Mouse (Mus musculus) ovary, adult 18-20 months (tissue): ENCODE measurements around the gene Slc12a9.

ENCODE experiments used
- DNase-seq: peaks from one replicate; pipeline ENCODE4 v3.0.0; 2022; ENCODE audit warnings: low spot score, mixed read lengths

Gene Slc12a9

DNA sequence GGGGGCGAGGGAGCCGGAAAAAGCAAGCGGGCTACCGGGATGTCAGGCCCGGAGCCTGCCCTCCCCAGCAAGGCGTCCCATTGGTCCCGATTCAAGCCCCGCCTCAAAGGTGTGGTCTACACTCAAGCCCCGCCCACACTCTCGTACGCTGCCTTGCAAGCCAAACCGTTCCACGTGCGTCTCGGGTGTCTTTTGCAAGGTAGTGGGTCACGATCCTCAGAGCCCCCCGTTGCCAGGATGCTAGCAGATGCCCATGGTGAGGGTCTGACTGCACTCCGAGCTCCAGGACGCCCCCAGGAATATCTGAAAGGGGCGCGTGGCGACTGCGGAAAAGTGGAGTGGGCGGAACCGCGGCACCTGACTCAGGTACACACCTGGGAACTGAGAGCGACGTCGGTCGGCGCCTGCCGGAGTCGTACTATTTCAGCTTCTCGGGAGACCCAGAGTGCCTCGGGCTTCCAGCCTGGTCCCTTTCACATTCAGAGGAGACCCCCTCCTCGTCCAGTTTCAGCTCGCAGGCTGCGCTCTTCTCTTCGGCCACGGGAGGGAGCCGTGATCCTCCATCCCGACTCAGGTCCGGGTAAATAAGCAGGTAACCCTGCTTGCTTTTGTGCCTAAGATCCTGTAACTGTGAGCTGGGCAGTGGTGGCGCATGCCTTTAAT, at the start of gene Slc12a9:
Slc12a9 (minus strand) TSS at position 86 of the 663 bp plus-strand sequence.
- peak; percentile 87 for DNase-seq

DNA sequence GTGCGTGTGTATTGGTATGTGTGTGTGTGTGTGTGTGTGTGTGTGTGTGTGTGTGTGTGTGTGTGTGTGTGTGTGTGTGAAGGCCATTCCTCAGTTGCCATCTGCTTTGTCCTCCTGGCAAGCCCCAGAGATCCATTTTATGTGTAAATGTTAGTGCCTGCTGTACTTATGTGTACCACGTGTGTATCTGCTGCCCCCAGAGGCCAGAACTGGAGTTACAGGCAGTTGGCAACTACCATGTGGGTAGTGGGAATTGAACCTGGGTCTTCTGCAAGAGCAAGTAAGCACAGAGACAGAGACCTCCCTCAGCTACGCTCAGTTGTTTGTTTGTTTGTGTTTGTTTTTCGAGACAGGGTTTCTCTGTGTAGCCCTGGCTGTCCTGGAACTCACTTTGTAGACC, 47.8 kb upstream of the Slc12a9 start:
- DNase-seq: no peak

DNA sequence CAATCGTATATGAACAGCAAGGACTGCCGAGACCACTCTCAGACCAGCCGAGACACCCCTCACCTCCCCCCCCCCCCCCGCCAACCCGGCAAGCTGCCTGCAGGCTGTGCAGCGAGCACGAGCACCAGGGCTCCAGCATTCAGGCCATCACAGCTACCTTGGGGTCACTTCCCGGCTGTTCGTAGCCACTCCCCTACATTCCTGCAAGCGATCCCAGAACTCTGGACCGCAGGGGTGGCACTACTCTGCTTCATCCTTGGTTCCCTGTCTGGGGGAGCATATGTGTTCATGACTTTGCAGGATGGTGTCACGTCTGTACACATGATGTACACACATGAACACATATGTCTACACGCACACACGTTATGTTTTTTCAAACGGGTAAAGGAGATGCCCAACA, 44.2 kb upstream of the Slc12a9 start:
- no peak for DNase-seq

DNA sequence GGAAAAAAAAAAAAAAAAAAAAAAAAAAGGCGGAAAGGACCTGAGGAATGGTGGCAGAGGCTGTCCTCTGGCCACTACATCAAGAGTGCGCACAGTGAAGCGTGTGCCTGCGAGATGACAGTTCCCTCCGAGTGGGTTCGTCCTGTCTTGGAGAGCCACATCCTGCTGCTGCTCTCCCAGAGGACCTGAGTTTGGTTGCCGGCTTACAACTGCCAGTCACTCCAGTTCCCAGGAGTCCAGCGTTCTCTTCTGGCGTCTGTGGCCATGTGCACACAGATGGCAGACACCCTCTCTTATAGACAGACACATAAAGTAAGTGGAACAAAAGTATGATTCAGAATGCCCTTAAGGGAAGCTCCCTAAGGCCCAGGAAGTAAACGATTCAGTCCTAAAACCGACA, 43.8 kb upstream of the Slc12a9 start:
- no peak for DNase-seq

DNA sequence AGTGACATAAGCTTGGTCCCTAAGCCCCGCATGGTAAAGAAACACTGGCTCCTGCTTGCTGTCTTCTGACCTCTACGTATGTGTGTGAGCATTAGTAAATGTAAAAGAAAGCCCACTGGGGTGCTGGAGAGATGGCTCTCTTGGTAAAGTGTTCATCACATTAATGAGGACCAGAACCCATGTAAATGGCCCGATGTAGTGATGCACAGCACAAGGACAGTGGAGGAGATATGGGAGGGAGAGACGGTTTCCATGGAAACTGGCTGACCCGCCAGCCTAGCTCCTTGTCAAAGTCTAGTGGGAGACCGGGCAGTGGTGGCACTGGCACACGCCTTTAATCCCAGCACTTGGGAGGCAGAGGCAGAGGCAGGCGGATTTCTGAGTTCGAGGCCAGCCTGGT, 43.3 kb upstream of the Slc12a9 start:
- no peak for DNase-seq

DNA sequence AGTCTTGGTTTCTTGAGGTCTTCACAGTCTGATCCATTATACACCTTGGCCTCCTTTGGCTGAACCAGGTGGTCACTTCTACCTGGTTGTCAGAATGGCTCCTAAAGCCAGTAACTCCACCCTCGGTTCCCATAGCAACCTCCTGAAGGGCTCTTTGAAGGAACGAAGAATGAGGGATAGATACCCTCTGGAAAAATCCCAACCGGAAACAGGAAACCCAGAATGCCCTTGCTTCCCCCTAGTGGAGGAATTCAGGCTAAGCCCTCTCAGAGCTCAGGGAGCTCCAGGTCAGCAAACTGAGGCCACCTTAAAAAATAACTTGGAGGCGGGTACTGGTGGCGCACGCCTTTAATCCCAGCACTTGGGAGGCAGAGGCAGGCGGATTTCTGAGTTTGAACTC, 42.8 kb upstream of the Slc12a9 start:
- no peak for DNase-seq

DNA sequence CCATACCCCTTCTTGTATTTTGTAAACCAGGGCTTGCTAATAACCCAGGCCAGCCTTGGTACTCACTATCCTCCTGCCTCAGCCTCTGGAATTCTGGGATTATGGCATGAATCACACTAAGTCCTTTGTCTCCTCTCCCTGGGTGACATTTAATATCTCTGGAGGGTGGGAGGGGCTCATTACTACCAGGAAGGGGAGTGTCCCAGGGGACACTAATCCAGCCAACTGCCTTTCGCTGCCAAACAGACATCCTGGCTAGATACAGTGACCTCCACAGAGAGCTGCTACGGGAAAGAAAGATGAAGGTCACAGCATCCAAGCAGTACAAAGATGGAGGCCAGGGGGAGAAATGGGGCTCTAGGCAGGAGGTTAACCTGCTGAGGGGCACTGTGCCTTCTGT, 42.2 kb upstream of the Slc12a9 start:
- DNase-seq: no peak

DNA sequence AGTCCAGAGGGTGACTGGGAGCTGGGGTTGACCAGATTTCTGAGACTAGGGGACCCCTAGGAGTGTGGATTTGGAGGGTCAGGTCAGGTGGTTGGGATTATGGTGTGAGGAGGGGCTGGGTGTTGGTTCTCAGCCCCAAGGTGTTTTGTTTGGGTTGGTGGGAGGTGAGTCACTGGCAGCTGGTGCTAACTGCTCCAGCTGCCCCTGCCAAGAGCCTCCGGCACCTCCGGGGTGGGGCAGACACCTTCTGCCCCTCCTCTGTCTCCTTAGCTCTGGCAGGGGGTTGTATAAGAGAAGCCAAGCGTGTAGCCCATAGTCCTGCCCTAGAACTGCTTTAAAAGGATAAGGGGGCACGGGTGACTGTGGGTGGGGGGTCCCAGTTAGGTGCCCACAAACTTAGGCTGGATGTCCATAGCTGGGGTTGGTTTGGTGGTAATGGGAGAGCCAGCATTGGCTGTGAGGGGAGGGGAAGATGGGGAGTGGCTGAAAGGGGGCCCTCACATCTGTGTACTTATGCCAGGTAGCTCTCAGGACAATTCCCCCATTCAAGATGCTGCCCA, 41.2 kb upstream of the Slc12a9 start:
- DNase-seq: no peak

DNA sequence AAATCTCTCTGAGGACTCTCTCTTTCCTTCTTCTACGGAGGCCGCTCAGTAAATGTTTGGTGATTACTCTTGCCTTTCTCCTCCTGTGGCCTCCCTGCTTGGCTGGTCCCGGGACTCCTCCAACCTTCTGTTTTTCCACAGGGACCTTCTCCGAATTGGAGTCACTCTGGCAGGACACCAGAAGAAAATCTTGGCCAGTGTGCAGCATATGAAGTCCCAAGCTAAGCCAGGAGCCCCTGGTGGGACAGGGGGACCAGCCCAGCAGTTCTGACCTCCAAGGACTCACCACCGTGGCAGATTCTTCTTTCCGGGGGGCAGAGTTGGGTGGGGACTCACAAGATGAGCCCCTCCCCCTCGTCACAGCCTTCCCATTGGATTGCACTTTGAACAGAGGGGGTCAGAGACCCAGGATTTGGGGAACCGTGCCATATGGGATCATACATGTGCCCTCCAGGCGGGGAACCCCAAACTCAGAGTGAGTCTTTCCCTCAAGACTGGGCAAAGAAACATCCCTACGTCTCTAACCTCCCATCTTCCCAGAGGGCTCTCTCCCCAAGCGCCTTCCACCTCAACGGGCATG, 40.1 kb upstream of the Slc12a9 start:
- DNase-seq: no peak

DNA sequence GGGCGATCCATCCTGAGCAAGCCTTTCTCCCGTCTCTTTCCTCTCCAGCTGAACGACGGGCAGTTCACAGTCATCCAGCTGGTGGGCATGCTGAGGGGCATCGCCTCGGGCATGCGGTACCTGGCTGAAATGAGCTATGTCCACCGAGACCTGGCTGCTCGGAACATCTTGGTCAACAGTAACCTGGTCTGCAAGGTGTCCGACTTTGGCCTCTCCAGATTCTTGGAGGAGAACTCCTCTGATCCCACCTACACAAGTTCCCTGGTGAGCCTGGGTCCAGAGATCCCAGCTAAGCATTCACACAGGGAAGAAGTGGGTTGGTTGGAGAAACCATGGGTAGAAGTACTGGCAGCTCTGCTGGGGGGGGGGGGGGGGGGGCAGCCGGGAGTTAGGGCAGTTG, 36.3 kb upstream of the Slc12a9 start:
- no peak for DNase-seq

DNA sequence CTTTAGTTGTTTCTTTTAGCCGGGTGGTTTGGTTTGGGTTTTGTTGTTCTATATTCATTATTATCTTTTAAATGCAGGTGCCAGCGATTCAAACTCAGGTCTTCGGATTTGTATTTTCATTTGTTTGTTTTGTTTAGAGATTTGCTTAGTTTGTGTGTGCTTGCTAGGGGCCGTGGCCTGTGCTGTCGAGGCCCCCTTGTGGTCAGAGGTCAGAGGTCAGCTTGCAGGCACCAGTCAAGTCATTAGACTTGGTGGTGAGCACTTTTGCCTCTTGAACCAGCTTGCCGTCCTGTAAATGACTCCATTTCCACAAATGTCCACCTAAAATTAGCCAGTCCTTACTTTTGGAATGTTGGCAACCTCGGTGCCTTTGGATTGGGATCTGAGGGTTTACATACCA, 25.0 kb upstream of the Slc12a9 start:
- DNase-seq: no peak

DNA sequence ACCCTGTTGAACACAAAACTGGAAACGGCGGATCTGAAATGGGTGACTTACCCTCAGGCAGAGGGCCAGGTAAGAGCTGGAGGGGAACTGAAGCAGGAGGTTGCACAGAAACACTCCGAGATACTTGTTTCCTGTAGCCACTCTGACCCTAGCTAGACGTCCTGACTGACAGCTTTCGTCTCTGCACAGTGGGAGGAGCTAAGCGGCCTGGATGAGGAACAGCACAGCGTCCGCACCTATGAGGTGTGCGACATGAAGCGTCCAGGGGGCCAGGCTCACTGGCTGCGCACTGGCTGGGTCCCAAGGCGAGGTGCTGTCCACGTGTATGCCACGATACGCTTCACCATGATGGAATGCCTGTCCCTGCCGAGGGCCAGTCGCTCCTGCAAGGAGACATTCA, 20.7 kb upstream of the Slc12a9 start:
- DNase-seq: no peak

DNA sequence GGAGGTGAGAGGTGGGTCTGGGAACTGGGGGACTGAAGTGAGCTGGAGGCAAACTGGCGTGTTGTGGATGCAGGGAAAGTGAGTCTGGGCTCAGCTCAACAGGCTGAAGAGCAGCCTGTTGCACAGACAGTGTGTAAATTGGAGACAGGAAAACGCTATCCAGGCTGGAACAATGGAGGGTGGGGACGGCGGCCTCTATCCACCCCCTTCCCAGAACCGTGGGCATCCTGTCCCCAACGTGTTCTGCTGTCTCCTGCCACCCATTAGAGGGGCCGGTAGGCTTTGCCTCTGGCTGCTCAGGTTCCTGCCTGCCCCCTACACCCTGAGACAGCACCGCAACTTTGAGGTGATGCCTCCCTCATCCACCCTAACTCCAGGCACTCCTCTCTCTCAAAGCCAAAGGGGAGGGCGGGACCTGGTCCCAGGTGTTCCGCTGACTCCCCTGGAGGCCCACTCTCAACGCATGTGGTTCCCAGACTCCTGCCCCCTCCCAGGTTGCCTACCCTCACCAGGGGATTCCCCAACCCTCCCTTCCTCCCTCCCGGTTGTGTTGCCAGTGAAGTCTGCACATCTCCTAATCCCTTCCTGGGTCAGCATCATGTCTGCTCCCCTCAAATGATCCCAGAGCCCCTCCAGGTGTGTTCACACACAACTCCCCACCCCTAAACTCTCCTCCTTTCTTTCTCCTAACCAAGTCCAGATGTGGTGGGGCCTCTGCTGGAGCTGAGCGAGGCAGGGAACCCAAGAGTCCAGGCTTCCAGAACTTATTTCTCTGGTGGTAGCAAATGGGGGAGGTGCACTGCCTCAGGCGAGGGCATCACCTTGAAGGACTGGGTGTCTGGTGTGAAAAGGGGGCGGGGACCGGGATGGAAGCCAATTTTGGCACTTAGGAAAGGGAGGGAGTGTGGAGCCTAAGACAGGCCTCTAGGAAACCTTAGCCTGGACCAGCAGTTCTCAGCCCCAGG, 18.9 kb upstream of the Slc12a9 start:
- no peak for DNase-seq

DNA sequence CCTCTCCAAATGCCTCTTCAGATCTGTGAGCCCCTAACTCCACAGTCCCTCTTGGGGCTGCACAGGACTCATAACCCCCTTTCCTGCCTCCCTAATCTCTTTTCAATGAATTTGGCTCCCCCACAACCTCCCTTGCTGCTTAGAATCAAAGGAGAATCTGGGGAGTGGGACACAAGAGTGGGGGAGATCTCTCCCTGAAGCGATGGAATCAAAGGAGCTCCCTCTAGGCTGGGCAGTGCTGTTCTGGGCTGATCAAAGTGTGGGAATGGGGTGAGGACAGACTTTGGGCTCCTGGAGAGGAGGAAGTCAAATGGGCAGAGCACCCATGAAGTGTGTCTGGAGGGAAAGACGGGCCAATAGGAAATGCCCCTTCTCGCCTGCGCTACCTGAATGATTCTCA, 18.0 kb upstream of the Slc12a9 start:
- no peak for DNase-seq

DNA sequence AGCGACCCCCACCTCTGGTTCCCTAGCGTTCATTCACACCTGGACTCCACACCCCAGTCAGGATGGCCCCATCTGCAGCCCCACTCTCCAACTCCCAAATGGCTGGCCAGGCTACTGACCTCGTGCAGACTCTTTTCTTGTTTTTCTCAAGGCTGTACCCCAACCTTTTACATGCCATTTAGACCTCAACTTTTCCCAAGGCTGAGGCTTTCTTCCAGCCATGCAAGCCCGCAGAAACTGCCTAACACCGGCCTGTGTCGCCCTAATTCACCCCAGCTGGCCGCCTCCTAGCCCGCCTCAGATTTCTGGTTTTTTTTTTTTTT, 17.6 kb upstream of the Slc12a9 start:
- DNase-seq: no peak

DNA sequence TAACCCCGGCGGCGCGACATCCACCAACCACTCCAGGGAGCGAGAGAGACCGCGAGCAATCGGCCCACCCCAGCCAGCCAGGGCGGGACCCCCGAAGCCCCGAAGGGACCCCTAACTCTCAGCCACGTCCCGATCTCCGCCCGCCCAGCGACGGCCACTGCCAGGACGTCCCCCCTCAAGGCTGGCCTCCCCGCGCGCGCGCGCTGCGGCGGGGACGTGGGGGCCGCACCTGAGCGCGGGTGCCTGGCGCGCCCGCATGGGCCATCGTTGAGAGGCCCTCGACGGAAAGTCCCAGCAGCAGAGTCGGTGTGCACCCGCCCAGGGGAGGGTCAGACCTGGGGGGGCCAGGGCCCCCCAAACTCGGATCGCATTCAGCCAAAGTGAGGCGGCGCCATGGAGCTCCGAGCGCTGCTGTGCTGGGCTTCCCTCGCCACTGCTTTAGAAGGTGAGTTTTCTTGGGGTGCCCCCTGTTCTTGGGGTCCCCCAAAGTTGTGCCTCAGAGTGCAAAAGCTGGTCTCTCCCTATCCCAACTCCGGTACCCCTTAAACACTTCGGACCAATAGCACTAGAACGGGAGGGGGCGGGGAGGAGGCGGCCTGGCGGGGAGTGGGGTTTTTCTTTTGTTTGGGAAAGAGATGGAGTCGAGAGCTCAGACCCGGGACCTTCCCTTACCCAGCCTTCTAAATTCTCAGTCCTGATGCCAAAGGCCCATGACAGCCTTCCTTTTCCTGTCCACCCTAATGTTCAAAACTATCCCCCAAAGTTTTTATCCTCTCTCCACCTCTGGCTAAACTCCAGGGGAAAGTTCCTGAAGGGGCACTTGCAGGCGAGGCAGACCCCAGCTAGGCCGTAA, 17.0 kb upstream of the Slc12a9 start:
- no peak for DNase-seq

DNA sequence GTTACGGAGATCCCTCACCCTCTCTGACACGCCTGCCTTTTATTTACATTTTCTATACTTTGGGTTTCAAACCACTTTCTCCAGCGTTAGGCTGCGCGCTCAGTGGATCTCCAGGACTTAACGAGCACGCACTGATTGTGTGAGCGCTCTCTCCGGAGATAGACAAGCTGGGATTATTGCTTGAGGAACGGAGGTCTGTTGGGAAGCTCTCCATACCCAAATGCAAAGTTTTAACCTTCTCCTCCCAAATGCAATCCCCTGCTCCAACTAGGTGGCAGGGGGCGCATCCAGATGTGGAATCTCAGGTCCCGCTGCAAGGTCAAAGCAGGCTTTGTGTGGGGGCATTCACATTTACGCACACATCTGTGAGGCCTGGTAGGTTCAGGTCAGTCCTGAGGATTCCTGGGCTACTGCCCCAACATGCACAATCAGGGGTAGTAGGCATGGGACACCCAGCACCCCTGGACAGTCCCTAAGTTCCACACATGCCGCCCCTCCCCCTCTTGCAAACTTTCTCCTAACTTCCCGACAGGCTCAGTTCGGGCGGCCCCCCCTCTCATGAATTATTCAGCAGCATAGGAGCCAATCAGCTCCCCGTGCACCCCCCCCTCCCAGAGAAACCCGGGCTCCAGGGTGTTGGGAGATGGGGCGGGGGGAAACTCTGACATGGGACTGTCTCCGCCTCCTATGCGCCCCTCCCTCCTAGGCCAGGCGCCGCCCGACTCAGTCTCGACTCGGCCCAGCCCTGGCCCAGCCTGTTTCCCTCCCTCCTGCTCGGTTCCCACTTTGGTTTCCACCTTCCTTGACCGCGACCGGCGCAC, 16.2 kb upstream of the Slc12a9 start, which contains the start of gene Ephb4:
Ephb4 (plus strand) TSS at position 726 of the 821 bp plus-strand sequence.
- peak; percentile 95 for DNase-seq

DNA sequence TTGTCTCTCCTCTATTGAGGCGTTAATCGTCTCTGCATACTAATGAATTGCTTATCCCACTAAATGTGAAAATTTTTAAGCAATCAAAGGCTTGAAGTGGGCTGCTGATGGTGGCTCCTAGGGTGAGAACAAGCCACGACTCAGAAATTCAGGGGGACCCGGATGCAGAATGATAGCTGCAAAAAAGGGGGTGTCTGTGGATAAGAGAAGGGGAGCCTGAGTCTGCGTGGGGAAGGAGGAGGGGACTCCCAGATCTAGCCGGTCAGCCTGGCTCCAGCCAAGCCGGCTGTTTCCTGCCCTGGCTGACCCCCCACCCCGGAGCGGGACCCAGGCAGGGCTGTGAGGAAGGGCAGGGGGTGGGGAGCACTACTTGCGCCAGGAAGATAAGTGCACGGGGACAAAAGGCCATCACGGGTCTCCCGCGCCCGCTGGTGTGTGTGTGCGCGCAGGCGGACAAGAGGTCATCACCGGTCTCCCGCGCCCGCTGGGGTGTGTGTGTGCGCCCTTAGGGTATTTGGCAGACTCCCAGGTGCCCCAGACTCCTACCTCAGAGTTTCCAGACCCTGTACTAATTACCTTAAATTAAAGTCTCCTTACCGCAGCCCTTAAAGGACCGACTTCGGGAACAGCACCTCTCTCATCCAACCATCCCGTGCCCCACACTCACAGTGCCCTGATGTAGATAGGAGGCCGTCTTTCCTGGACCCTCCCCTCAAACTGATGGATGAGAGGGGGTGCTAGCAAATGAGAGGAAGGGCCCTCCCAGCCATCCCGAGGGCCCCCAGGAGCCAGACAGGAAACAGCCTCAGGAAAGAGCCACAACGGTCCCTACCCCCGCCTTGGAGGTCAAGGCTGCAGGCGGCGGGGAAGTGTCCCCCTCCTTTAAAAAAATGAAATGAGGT, 15.3 kb upstream of the Slc12a9 start:
- peak; percentile 56 for DNase-seq

DNA sequence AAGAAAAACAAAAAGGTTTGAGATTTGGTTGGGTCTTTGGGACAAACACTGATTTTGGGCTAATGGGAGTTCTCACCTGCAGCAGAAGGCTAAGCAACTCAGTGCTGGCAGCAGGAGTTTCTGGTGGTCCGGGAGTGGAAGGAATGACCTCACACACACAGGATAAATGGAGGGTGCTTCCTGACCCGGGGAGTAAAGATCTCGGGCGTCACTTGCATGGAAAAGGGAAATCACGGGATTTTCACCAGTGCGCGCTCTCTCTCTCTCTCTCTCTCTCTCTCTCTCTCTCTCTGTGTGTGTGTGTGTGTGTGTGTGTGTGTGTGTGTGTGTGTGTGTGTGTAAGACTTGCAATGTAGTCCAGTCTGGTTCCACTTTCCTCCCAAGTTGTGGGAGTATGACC, 14.5 kb upstream of the Slc12a9 start:
- DNase-seq: no peak

DNA sequence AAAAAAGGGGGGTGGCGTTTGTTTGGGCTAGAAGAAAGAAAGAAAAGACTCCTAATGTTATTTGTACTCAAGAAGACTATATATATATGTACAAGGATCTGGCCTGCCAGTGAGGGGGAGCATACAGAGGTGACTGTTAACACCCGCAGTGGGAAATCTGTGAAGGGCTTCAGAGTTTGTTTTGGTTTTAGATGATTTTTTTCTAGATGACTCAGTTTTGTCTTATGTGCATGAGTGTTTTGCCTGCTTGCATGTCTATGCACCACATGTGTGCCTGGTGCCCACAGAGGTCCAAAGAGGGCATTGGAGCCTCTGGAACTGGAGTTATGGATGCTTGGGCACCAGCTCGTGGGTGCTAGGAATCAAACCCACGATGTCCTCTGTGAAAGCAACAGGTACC, 13.6 kb upstream of the Slc12a9 start:
- no peak for DNase-seq
